Mouse (Mus musculus) MEL (cell line): ENCODE data around the gene Gm42420.

Experiments used
- CTCF ChIP-seq, 3 experiments: IDR thresholded peaks in 2 of 3; conservative IDR thresholded peaks in 1 of 3; 2 replicates each; pipeline ENCODE4 v1.5.1; 2011 to 2012; ENCODE audit warnings: low read length in 3 of 3, low read depth in 2 of 3, mild to moderate bottlenecking in 2 of 3, improper control_type of control experiment in 1 of 3, inconsistent platforms in 1 of 3, mixed read lengths in 1 of 3, moderate library complexity in 1 of 3; ENCODE audit not compliant: control insufficient read depth in 1 of 3, insufficient read depth in 1 of 3, poor library complexity in 1 of 3, severe bottlenecking in 1 of 3
- USF1 ChIP-seq: IDR thresholded peaks from 2 replicates; pipeline ENCODE4 v1.6.1; 2014; ENCODE audit warnings: low read depth, mild to moderate bottlenecking, inconsistent platforms, low read length, improper control_type of control experiment, moderate library complexity

- TF ChIP-seq CTCF (IDR thresholded peaks at IDR 0.05 in 2 of 3, conservative IDR thresholded peaks at IDR 0.05 in 1 of 3; ENCODE audit: control insufficient read depth in 1 of 3, insufficient read depth in 1 of 3, low read depth in 2 of 3, low read length in 3 of 3, poor library complexity in 1 of 3, severe bottlenecking in 1 of 3) (no peak), USF1 (no peak)
Measured at GRCm38 (mm10) chr6:39600851-39601250, 15.3 kb downstream of the Gm42420 start.
